Mouse (Mus musculus): ENCODE data around the gene Guca1a.
"Not testable (repeated sequence)": the region's sequence is repeated elsewhere in the genome, so short reads cannot be mapped to it uniquely, and the experiment has no call there.

Guca1a gene

GRCm38 (mm10) chr17:47400451-47400850 lies at the start of gene Guca1a:
Gene Guca1a, minus strand, starts transcription at chr17:47400584.
- DNase-seq = no peak

GRCm38 (mm10) chr17:47449432-47449831 lies 49.0 kb upstream of the Guca1a start:
- no peak for DNase-seq

GRCm38 (mm10) chr17:47448523-47449372 lies 48.4 kb upstream of the Guca1a start:
- DNase-seq = no peak

- no peak for DNase-seq
Measured at GRCm38 (mm10) chr17:47446561-47446960, 46.2 kb upstream of the Guca1a start.

- DNase-seq = no peak
Measured at GRCm38 (mm10) chr17:47446025-47446424, 45.6 kb upstream of the Guca1a start.

GRCm38 (mm10) chr17:47445518-47445917 lies 45.1 kb upstream of the Guca1a start:
- no peak for DNase-seq

- DNase-seq = no peak
Measured at GRCm38 (mm10) chr17:47444113-47444512, 43.7 kb upstream of the Guca1a start.

- DNase-seq = peak in 1 of 2 experiments; percentile 28
Measured at GRCm38 (mm10) chr17:47442271-47442670, 41.9 kb upstream of the Guca1a start.

GRCm38 (mm10) chr17:47441296-47442051 lies 41.1 kb upstream of the Guca1a start:
- DNase-seq = peak; percentile 36 to 49

GRCm38 (mm10) chr17:47440359-47440890 lies 40.0 kb upstream of the Guca1a start:
- peak; percentile 36 to 52 for DNase-seq

- peak in 1 of 2 experiments; percentile 34 for DNase-seq
Measured at GRCm38 (mm10) chr17:47439396-47440028, 39.1 kb upstream of the Guca1a start.

GRCm38 (mm10) chr17:47438611-47439010 lies 38.2 kb upstream of the Guca1a start:
- no peak for DNase-seq

GRCm38 (mm10) chr17:47436907-47437547 lies 36.6 kb upstream of the Guca1a start, which contains the start of gene 1700001C19Rik:
Gene 1700001C19Rik, minus strand, starts transcription at chr17:47437376.
- no peak for DNase-seq

- peak; percentile 80 to 84 for DNase-seq
Measured at GRCm38 (mm10) chr17:47436156-47436906, 35.9 kb upstream of the Guca1a start, which contains the start of gene AI661453. Gene AI661453, plus strand, starts transcription at chr17:47436615.

GRCm38 (mm10) chr17:47430815-47431214 lies 30.4 kb upstream of the Guca1a start:
- DNase-seq = peak in 1 of 2 experiments; percentile 51

GRCm38 (mm10) chr17:47428831-47429304 lies 28.5 kb upstream of the Guca1a start:
- peak; percentile 37 to 72 for DNase-seq

- DNase-seq = no peak
Measured at GRCm38 (mm10) chr17:47427316-47427715, 26.9 kb upstream of the Guca1a start.

GRCm38 (mm10) chr17:47424186-47424585 lies 23.8 kb upstream of the Guca1a start:
- DNase-seq = no peak

- DNase-seq = not testable (repeated sequence)
Measured at GRCm38 (mm10) chr17:47422616-47423015, 22.2 kb upstream of the Guca1a start.

- DNase-seq = no peak
Measured at GRCm38 (mm10) chr17:47421566-47421965, 21.2 kb upstream of the Guca1a start.

- DNase-seq = no peak
Measured at GRCm38 (mm10) chr17:47420195-47420594, 19.8 kb upstream of the Guca1a start.
